ENCODE assay signal across 22 mouse cellular contexts in genomic region chr6:135267221-135267620, GRCm38 (mm10). TPM values are rescaled to one million over a fixed set of nuclear protein-coding genes. Genes with fewer than 3 reads are reported as not detected.
DNase-seq lines count a peak whose midpoint lies in the region; ATAC-seq lines count a peak whose summit lies in the region.
"Had no signal": no experiment of that assay in that cellular context is flagged by ENCODE, and none has a peak within 500 bp of the region (broad histone marks: within the 10 kb centered on the region; RNA-seq: fewer than 3 reads in every experiment).

No protein-coding gene starts in this region.

- ATAC-seq in common myeloid progenitor, adult 5-6 weeks (replicated peaks; ENCODE audit: low read depth, poor library complexity, severe bottlenecking), result peak; percentile 79
- ATAC-seq in hematopoietic stem cell, adult 5-6 weeks (replicated peaks in 1 of 2; ENCODE audit: insufficient read depth in 1 of 2, low FRiP score in 2 of 2, low TSS enrichment in 1 of 2, low read depth in 1 of 2, poor library complexity in 2 of 2, severe bottlenecking in 2 of 2), result peak; percentile 53 to 75; a peak in 2 of 4 replicates
- ATAC-seq: forebrain, embryonic 16.5 days; hindbrain, postnatal 0 days had no signal

- DNase-seq in thymus, postnatal 0 days (ENCODE audit: low spot score), result peak; percentile 64
- peak; percentile 29 for DNase-seq in thymus, postnatal 4 days
- no peak for DNase-seq in cerebellum, adult 9-11 months
- DNase-seq in frontal cortex, postnatal 14 days (ENCODE audit: low spot score in 2 of 2), result no peak
- no peak for DNase-seq in spleen, postnatal 4 days (ENCODE audit: low spot score in 2 of 2)
- DNase-seq: adrenal gland, postnatal 10 days; cerebellum, adult 11-12 months; cerebellum, postnatal 10 days; embryo, embryonic 11 days; gastrocnemius, postnatal 14 days; heart, postnatal 10 days; heart, postnatal 4 days had no signal

RNA-seq across cellular contexts. Expression of gene Gsg1, which starts 13.1 kb away (rescaled TPM):
- 0.32 and 0.34 TPM in 2 replicates for total RNA-seq in common myeloid progenitor, adult 5-6 weeks (2017)
- total RNA-seq in hematopoietic stem cell, adult 5-6 weeks (2017), result 1.6 TPM in 1 of 2 replicates, not detected in the other
- 0.64 and 0.66 TPM in 2 replicates for polyA plus RNA-seq in thymus, postnatal 0 days (2015; fragmentation: Nextera tagmentation; extraction: Ambion mirVana)
- total RNA-seq: adrenal gland, postnatal 10 days; G1E; gastrocnemius, adult 18-20 months had no signal
- polyA plus RNA-seq: erythroblast, embryonic 14.5 days; forebrain, embryonic 10.5 days; G1E had no signal

RNA-seq across cellular contexts. Expression of gene Pbp2, which starts 43.0 kb away (rescaled TPM):
- not detected in 2 replicates for total RNA-seq in common myeloid progenitor, adult 5-6 weeks (2017)
- total RNA-seq in hematopoietic stem cell, adult 5-6 weeks (2017), result not detected in 2 replicates
- not detected in 2 replicates for polyA plus RNA-seq in thymus, postnatal 0 days (2015; fragmentation: Nextera tagmentation; extraction: Ambion mirVana)
- total RNA-seq: adrenal gland, postnatal 10 days; G1E; gastrocnemius, adult 18-20 months; gastrocnemius, postnatal 14 days; heart, postnatal 10 days; heart, postnatal 4 days had no signal
- polyA plus RNA-seq: embryonic facial prominence, embryonic 11.5 days; erythroblast, embryonic 14.5 days; forebrain, embryonic 10.5 days; forebrain, embryonic 16.5 days; G1E; heart, embryonic 14.5 days; hindbrain, postnatal 0 days had no signal

Comparison
In these comparisons a context has a peak if more than half of its experiments do, and no peak if none do; other contexts are left out.
1. DNase-seq: peak in thymus, postnatal 0 days (single experiment) and thymus, postnatal 4 days (single experiment); none in cerebellum, adult 9-11 months (single experiment), frontal cortex, postnatal 14 days (0 of 2) and spleen, postnatal 4 days (0 of 2).